Mouse (Mus musculus) liver, embryonic 11.5 days (tissue): ENCODE results near the gene Arhgef18. TPM values are rescaled to one million over a fixed set of nuclear protein-coding genes. Genes with fewer than 3 reads are reported as not detected.

Experiments
- ATAC-seq: fragments of 200-750 bp; cut with Nextera tagmentation; replicated peaks from 2 replicates; pipeline ENCODE4 v1.8.0; 2017; ENCODE audit warnings: moderate number of reproducible peaks, mild to moderate bottlenecking, moderate TSS enrichment, moderate library complexity; ENCODE audit not compliant: low FRiP score
- DNase-seq: peaks from one replicate; pipeline ENCODE4 v3.0.0-alpha.2; 2017; ENCODE audit warnings: low spot score
- H3K27ac ChIP-seq: fragments of 300-500 bp; sonication (generic); 2 replicates; pipeline ENCODE4 v1.5.1; 2014; ENCODE audit warnings: mild to moderate bottlenecking, low read depth, low read length, control low read depth
- H3K27me3 ChIP-seq: fragments of 300-500 bp; sonication (generic); replicated peaks from 2 replicates; pipeline ENCODE4 v1.6.1; 2014; ENCODE audit warnings: low read length, mixed read lengths; ENCODE audit not compliant: control insufficient read depth, insufficient read depth
- H3K36me3 ChIP-seq: fragments of 300-500 bp; sonication (generic); 2 replicates; pipeline ENCODE4 v1.6.1; 2014; ENCODE audit warnings: mild to moderate bottlenecking, low read length, moderate library complexity, mixed read lengths; ENCODE audit not compliant: control insufficient read depth, insufficient read depth
- H3K4me1 ChIP-seq: fragments of 300-500 bp; sonication (generic); replicated peaks from 2 replicates; pipeline ENCODE4 v1.6.1; 2014; ENCODE audit warnings: low read length, mixed read lengths; ENCODE audit not compliant: control insufficient read depth, insufficient read depth
- H3K4me2 ChIP-seq: fragments of 300-500 bp; sonication (generic); 2 replicates; pipeline ENCODE4 v1.6.1; 2014; ENCODE audit warnings: mild to moderate bottlenecking, control low read depth, moderate library complexity
- H3K4me3 ChIP-seq: fragments of 300-500 bp; sonication (generic); 2 replicates; pipeline ENCODE4 v1.5.1; 2014; ENCODE audit warnings: low read depth, low read length, control low read depth
- H3K9ac ChIP-seq: fragments of 300-500 bp; sonication (generic); 2 replicates; pipeline ENCODE4 v1.6.1; 2014; ENCODE audit warnings: low read depth, low read length, control low read depth
- H3K9me3 ChIP-seq: fragments of 300-500 bp; sonication (generic); 2 replicates; pipeline ENCODE4 v1.6.1; 2016; ENCODE audit warnings: low read length, inconsistent platforms, mixed read lengths; ENCODE audit not compliant: control insufficient read depth
- WGBS: fragments of 180-500 bp; shearing (Covaris S2); extraction: QIAGEN DNeasy Blood & Tissue Kit; methylation state at CpG from one replicate; pipeline ENCODE4 v1.1.7; 2014; 5-methylcytosine and 5-hydroxymethylcytosine counted together
- polyA plus RNA-seq: library from polyadenylated mRNA; unstranded; fragments of >200 nt; fragmentation: Nextera tagmentation; extraction: Ambion mirVana; gene quantifications from 2 replicates; pipeline ENCODE4 v1.2.1, GENCODE M21; 2014

The Arhgef18 gene
- polyA plus RNA-seq, 1 experiment from 2014 or later, result 5.2 TPM

GRCm38 (mm10) chr8:3475715-3476429, 83.1 kb downstream of the Arhgef18 start:
- 0 out of 2 replicates have a peak, but pooled peaks cover 3% of the 10 kb centered on the region for H3K4me1 ChIP-seq
- no peak overlapping the region for H3K27ac ChIP-seq
- H3K4me3 ChIP-seq, result peak overlapping the region; percentile 33
- 0 out of 2 replicates have a peak, but pooled peaks have one; percentile 27 for ATAC-seq
- no peaks in the 10 kb centered on the region for H3K9me3 ChIP-seq
- 19% methylated on average over 37 of the region's 37 CpGs for WGBS
- H3K9ac ChIP-seq, result no peak overlapping the region
- DNase-seq, result no peak
- peaks cover 9% of the 10 kb centered on the region for H3K27me3 ChIP-seq
- H3K36me3 ChIP-seq, result no peaks in the 10 kb centered on the region
- peak overlapping the region; percentile 64 for H3K4me2 ChIP-seq

- Histone ChIP-seq H3K4me3 (no peak overlapping the region), H3K27ac (no peak overlapping the region), H3K4me1 (0 out of 2 replicates have a peak, but pooled peaks cover 3% of the 10 kb centered on the region), H3K4me2 (no peak overlapping the region), H3K36me3 (no peaks in the 10 kb centered on the region), H3K9me3 (no peaks in the 10 kb centered on the region), H3K9ac (no peak overlapping the region), H3K27me3 (peaks cover 9% of the 10 kb centered on the region)
- no peak for ATAC-seq
- no peak for DNase-seq
- 63% methylated on average over 4 of the region's 4 CpGs for WGBS
Measured at GRCm38 (mm10) chr8:3480221-3480785, 87.5 kb downstream of the Arhgef18 start.

- Histone ChIP-seq H3K27ac (no peak overlapping the region), H3K4me2 (peak overlapping the region; percentile 9; the same call in 1 of the 2 replicates), H3K9ac (no peak overlapping the region), H3K27me3 (no peaks in the 10 kb centered on the region), H3K9me3 (no peaks in the 10 kb centered on the region), H3K4me3 (no peak overlapping the region), H3K36me3 (no peaks in the 10 kb centered on the region), H3K4me1 (no peaks in the 10 kb centered on the region)
- 45% methylated on average over 5 of the region's 5 CpGs for WGBS
- DNase-seq (no peak), ATAC-seq (peak; percentile 44; the same call in 1 of the 2 replicates)
Measured at GRCm38 (mm10) chr8:3481605-3482004, 88.8 kb downstream of the Arhgef18 start.

GRCm38 (mm10) chr8:3482240-3482740, 89.5 kb downstream of the Arhgef18 start:
- H3K9me3 ChIP-seq, result no peaks in the 10 kb centered on the region
- no peaks in the 10 kb centered on the region for H3K36me3 ChIP-seq
- H3K27ac ChIP-seq, result no peak overlapping the region
- no peak overlapping the region for H3K4me3 ChIP-seq
- ATAC-seq (no peak), DNase-seq (no peak)
- H3K9ac ChIP-seq, result no peak overlapping the region
- H3K27me3 ChIP-seq, result no peaks in the 10 kb centered on the region
- H3K4me1 ChIP-seq, result no peaks in the 10 kb centered on the region
- H3K4me2 ChIP-seq, result no peak overlapping the region
- WGBS, result 76% methylated on average over 22 of the region's 22 CpGs

GRCm38 (mm10) chr8:3483546-3483945, 90.7 kb downstream of the Arhgef18 start:
- Histone ChIP-seq H3K36me3 (no peaks in the 10 kb centered on the region), H3K9ac (no peak overlapping the region), H3K9me3 (no peaks in the 10 kb centered on the region), H3K27me3 (no peaks in the 10 kb centered on the region), H3K27ac (no peak overlapping the region), H3K4me3 (no peak overlapping the region), H3K4me1 (no peaks in the 10 kb centered on the region), H3K4me2 (no peak overlapping the region)
- no peak for ATAC-seq
- WGBS, result 64% methylated on average over 7 of the region's 7 CpGs
- no peak for DNase-seq

- no peak overlapping the region for H3K4me3 ChIP-seq
- H3K4me1 ChIP-seq, result no peaks in the 10 kb centered on the region
- H3K27me3 ChIP-seq, result no peaks in the 10 kb centered on the region
- H3K27ac ChIP-seq, result no peak overlapping the region
- DNase-seq (no peak), ATAC-seq (no peak)
- H3K4me2 ChIP-seq, result no peak overlapping the region
- no peak overlapping the region for H3K9ac ChIP-seq
- H3K36me3 ChIP-seq, result no peaks in the 10 kb centered on the region
- 21% methylated on average over 5 of the region's 5 CpGs for WGBS
- no peaks in the 10 kb centered on the region for H3K9me3 ChIP-seq
Measured at GRCm38 (mm10) chr8:3485192-3485591, 92.4 kb downstream of the Arhgef18 start.

GRCm38 (mm10) chr8:3492901-3493844, 100.4 kb downstream of the Arhgef18 start, which contains the start of gene Zfp358:
Zfp358 (plus strand) TSS chr8:3493138.
- WGBS, result under 1% methylated on average over 58 of the region's 64 CpGs
- Histone ChIP-seq H3K27me3 (no peaks in the 10 kb centered on the region), H3K4me3 (peak within 1 kb of the TSS; percentile 86), H3K27ac (peak within 1 kb of the TSS; percentile 43; the same call in 1 of the 2 replicates), H3K9ac (peak within 1 kb of the TSS; percentile 95), H3K9me3 (peaks cover 2% of the 10 kb centered on the region; the same call in 1 of the 2 replicates), H3K4me1 (peaks cover 13% of the 10 kb centered on the region), H3K36me3 (peaks cover 13% of the 10 kb centered on the region), H3K4me2 (peak within 1 kb of the TSS; percentile 88)
- DNase-seq (peak; percentile 77), ATAC-seq (peak; percentile 88)

GRCm38 (mm10) chr8:3493845-3494208, 101.0 kb downstream of the Arhgef18 start:
- 28% methylated on average over 6 of the region's 6 CpGs for WGBS
- DNase-seq (no peak), ATAC-seq (no peak)
- no peaks in the 10 kb centered on the region for H3K27me3 ChIP-seq
- H3K4me1 ChIP-seq, result peaks cover 13% of the 10 kb centered on the region
- H3K9me3 ChIP-seq, result peaks cover 2% of the 10 kb centered on the region; the same call in 1 of the 2 replicates
- peak overlapping the region; percentile 88 for H3K4me2 ChIP-seq
- H3K27ac ChIP-seq, result no peak overlapping the region
- H3K4me3 ChIP-seq, result peak overlapping the region; percentile 86
- peak overlapping the region; percentile 95 for H3K9ac ChIP-seq
- peaks cover 13% of the 10 kb centered on the region for H3K36me3 ChIP-seq
